Mouse (Mus musculus): Measurements from ENCODE around the gene Sh3bp5l.

The Sh3bp5l gene

GRCm38 (mm10) chr11:58378763-58379278 lies 48.3 kb downstream of the Sh3bp5l start, which contains the start of gene Lypd8:
Gene Lypd8 (plus strand): TSS chr11:58379043.
- no peak for DNase-seq (ENCODE audit: low spot score)

GRCm38 (mm10) chr11:58379516-58379915 lies 49.0 kb downstream of the Sh3bp5l start:
- no peak for DNase-seq (ENCODE audit: low spot score)

GRCm38 (mm10) chr11:58382471-58382870 lies 51.9 kb downstream of the Sh3bp5l start:
- no peak for DNase-seq (ENCODE audit: low spot score)
